1 mouse cellular context compared by ENCODE assay signal in the genomic region with DNA sequence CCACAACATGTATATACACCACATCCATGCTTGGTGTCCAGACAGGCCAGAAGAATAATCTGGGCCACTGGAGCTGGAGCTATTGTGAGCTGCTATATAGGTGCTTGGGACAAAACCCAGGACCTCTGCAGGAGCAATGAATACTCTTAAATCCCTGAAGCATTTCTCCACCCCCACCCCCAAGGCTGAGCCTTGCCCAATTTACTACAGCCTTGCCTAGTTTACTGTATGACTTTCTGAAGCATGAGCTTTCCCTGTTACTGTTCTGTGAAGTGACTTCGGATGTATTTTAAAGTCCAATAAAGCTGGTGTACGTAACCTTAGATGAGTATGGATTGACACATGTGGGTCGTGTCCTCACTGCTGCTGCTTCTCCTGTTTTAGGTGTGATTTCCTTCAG.
TF ChIP-seq lines count a peak whose summit lies in the region.

No protein-coding gene starts in this region.

TF ChIP-seq in CH12.LX, 34 proteins besides CTCF, POLR2A, EP300 and RAD21 (continued from another document):
- no peak for TF ChIP-seq ELF1 (IDR thresholded peaks at IDR 0.05; ENCODE audit: low read depth, low read length)
- TF ChIP-seq MAX (IDR thresholded peaks at IDR 0.05; ENCODE audit: low read length), result no peak
- TF ChIP-seq USF2 (conservative IDR thresholded peaks at IDR 0.05; ENCODE audit: low read depth, low read length), result no peak
- TF ChIP-seq NRF1 (IDR thresholded peaks at IDR 0.05; ENCODE audit: low read depth, low read length), result no peak
- TF ChIP-seq IRF4 (IDR thresholded peaks at IDR 0.05; ENCODE audit: low read depth, low read length), result no peak
- no peak for TF ChIP-seq ZNF384 (IDR thresholded peaks at IDR 0.05; ENCODE audit: low read depth, low read length)
- TF ChIP-seq RCOR1 (conservative IDR thresholded peaks at IDR 0.05; ENCODE audit: low read depth, low read length), result no peak
- TF ChIP-seq PAX5 (IDR thresholded peaks at IDR 0.05; ENCODE audit: low read length), result no peak
- TF ChIP-seq UBTF (IDR thresholded peaks at IDR 0.05; ENCODE audit: low read depth, low read length), result no peak
- TF ChIP-seq POLR2AphosphoS2 (IDR thresholded peaks at IDR 0.05; ENCODE audit: low read depth, low read length), result no peak
- TF ChIP-seq MXI1 (IDR thresholded peaks at IDR 0.05; ENCODE audit: low read depth, low read length), result no peak
- TF ChIP-seq MAZ (IDR thresholded peaks at IDR 0.05; ENCODE audit: low read depth, low read length), result no peak
- TF ChIP-seq SIN3A (IDR thresholded peaks at IDR 0.05; ENCODE audit: low read length), result no peak
- TF ChIP-seq ETS1 (conservative IDR thresholded peaks at IDR 0.05; ENCODE audit: low read depth, low read length), result no peak
